18 mouse cellular contexts compared by ENCODE assay signal in genomic region chr12:32929831-32930513, GRCm38 (mm10). TPM values are rescaled to one million over a fixed set of nuclear protein-coding genes. Genes with fewer than 3 reads are reported as not detected.
DNase-seq lines count a peak whose midpoint lies in the region; ATAC-seq and TF ChIP-seq lines count a peak whose summit lies in the region.
"Had no signal": no experiment of that assay in that cellular context is flagged by ENCODE, and none has a peak within 500 bp of the region (broad histone marks: within the 10 kb centered on the region; RNA-seq: fewer than 3 reads in every experiment).

No protein-coding gene starts in this region.

- no peak overlapping the region for H3K4me2 ChIP-seq in liver, embryonic 11.5 days
- no peak overlapping the region for H3K4me2 ChIP-seq in kidney, postnatal 0 days (ENCODE audit: low read length)
- H3K4me2 ChIP-seq: neural tube, embryonic 13.5 days had no signal

- TF ChIP-seq CTCF in liver, adult 2 months (IDR thresholded peaks at IDR 0.05; ENCODE audit: low read depth, low read length), result no peak
- TF ChIP-seq CTCF in kidney, postnatal 0 days (IDR thresholded peaks at IDR 0.05; ENCODE audit: low read depth), result no peak

- peak overlapping the region; percentile 52 for H3K27ac ChIP-seq in liver, adult 2 months (replicated peaks; ENCODE audit: insufficient read depth, low read depth, low read length)
- no peak overlapping the region for H3K27ac ChIP-seq in liver, embryonic 11.5 days (ENCODE audit: low read depth, low read length)
- no peak overlapping the region for H3K27ac ChIP-seq in kidney, postnatal 0 days
- H3K27ac ChIP-seq: neural tube, embryonic 13.5 days had no signal

- 28% methylated on average over 11 of the region's 11 CpGs for WGBS in liver, adult 2 months
- 70% methylated on average over 11 of the region's 11 CpGs for WGBS in liver, embryonic 11.5 days
- WGBS in kidney, postnatal 0 days, result 73% methylated on average over 11 of the region's 11 CpGs

- no peak overlapping the region for H3K9ac ChIP-seq in liver, adult 2 months (ENCODE audit: low read depth, low read length)
- no peak overlapping the region for H3K9ac ChIP-seq in liver, embryonic 11.5 days (ENCODE audit: low read depth, low read length)
- no peak overlapping the region for H3K9ac ChIP-seq in kidney, postnatal 0 days (ENCODE audit: low read depth, low read length)
- H3K9ac ChIP-seq: neural tube, embryonic 13.5 days had no signal

- H3K36me3 ChIP-seq in liver, adult 2 months (ENCODE audit: control insufficient read depth, insufficient read depth, low read length), result no peaks in the 10 kb centered on the region
- no peaks in the 10 kb centered on the region for H3K36me3 ChIP-seq in liver, embryonic 11.5 days (ENCODE audit: control insufficient read depth, insufficient read depth, low read length)
- H3K36me3 ChIP-seq in kidney, postnatal 0 days (ENCODE audit: insufficient read depth, low read length), result no peaks in the 10 kb centered on the region
- H3K36me3 ChIP-seq: neural tube, embryonic 13.5 days had no signal

- no peaks in the 10 kb centered on the region for H3K9me3 ChIP-seq in liver, embryonic 11.5 days (ENCODE audit: control insufficient read depth, low read length)
- no peaks in the 10 kb centered on the region for H3K9me3 ChIP-seq in kidney, postnatal 0 days (replicated peaks; ENCODE audit: low read length)
- H3K9me3 ChIP-seq: neural tube, embryonic 13.5 days had no signal

- no peak for ATAC-seq in liver, embryonic 11.5 days (replicated peaks; ENCODE audit: low FRiP score)
- ATAC-seq in kidney, postnatal 0 days (replicated peaks; ENCODE audit: low FRiP score, low read depth), result peak; percentile 77
- ATAC-seq: inflammation-experienced regulatory T-cells, adult 6 months had no signal

- no peaks in the 10 kb centered on the region for H3K79me2 ChIP-seq in liver, adult 2 months (ENCODE audit: control insufficient read depth, insufficient read depth, low read length)

- no peak for TF ChIP-seq POLR2A in liver, adult 2 months (IDR thresholded peaks at IDR 0.05; ENCODE audit: extremely low read depth, insufficient read depth, low read length)

- H3K27me3 ChIP-seq in liver, adult 2 months (ENCODE audit: control insufficient read depth, insufficient read depth, low read length), result no peaks in the 10 kb centered on the region
- no peaks in the 10 kb centered on the region for H3K27me3 ChIP-seq in liver, embryonic 11.5 days (replicated peaks; ENCODE audit: control insufficient read depth, insufficient read depth, low read length)
- no peaks in the 10 kb centered on the region for H3K27me3 ChIP-seq in kidney, postnatal 0 days (ENCODE audit: insufficient read depth, low read length)

- no peaks in the 10 kb centered on the region; the same call in 1 of the 2 replicates for H3K4me1 ChIP-seq in liver, adult 2 months (ENCODE audit: control insufficient read depth, insufficient read depth, low read length)
- H3K4me1 ChIP-seq in liver, embryonic 11.5 days (replicated peaks; ENCODE audit: control insufficient read depth, insufficient read depth, low read length), result no peaks in the 10 kb centered on the region
- no peaks in the 10 kb centered on the region for H3K4me1 ChIP-seq in kidney, postnatal 0 days (replicated peaks; ENCODE audit: insufficient read depth, low read length)

- DNase-seq in liver, adult 2 months (ENCODE audit: extremely low read depth, low read depth, low spot score), result peak; percentile 91
- no peak for DNase-seq in liver, embryonic 11.5 days (ENCODE audit: low spot score)
- peak; percentile 62 for DNase-seq in gastrocnemius, postnatal 25 days
- DNase-seq in kidney, postnatal 0 days (ENCODE audit: low spot score), result no peak
- peak; percentile 43 for DNase-seq in skeletal muscle tissue, adult 2 months (ENCODE audit: low read depth, low spot score)
- DNase-seq in thymus, postnatal 25 days, result no peak
- no peak for DNase-seq in spleen, postnatal 4 days (ENCODE audit: low spot score in 2 of 2)
- no peak for DNase-seq in heart, adult 8-10 months (ENCODE audit: low spot score)
- DNase-seq: adrenal gland, adult 8-10 months; B cell, adult 2 months; cerebellum, postnatal 10 days; heart, postnatal 36 days; layer of hippocampus, postnatal 36 days; lung, postnatal 36 days; spleen, adult 18-20 months; thymus, adult 18-20 months had no signal

- no peak overlapping the region for H3K4me3 ChIP-seq in liver, adult 2 months (ENCODE audit: insufficient read depth, low read depth, low read length)
- no peak overlapping the region for H3K4me3 ChIP-seq in liver, embryonic 11.5 days (ENCODE audit: low read depth, low read length)
- no peak overlapping the region for H3K4me3 ChIP-seq in kidney, postnatal 0 days (replicated peaks; ENCODE audit: low read depth, low read length)
- H3K4me3 ChIP-seq: neural tube, embryonic 13.5 days had no signal

RNA-seq across cellular contexts. Expression of gene Sypl, which starts 23.7 kb away (rescaled TPM):
- 38.6 and 42.0 TPM in 2 replicates for total RNA-seq in liver, adult 2 months (2014; rRNA removed)
- 41.2 and 48.4 TPM in 2 replicates for polyA plus RNA-seq in liver, adult 2 months (2012; rRNA removed)
- polyA plus RNA-seq in liver, embryonic 11.5 days (2014; fragmentation: Nextera tagmentation; extraction: Ambion mirVana), result 72.6 and 75.2 TPM in 2 replicates
- 100 to 1,000 TPM; 124 to 147 TPM for total RNA-seq in gastrocnemius, postnatal 25 days (2021)
- polyA plus RNA-seq in kidney, postnatal 0 days (2015; fragmentation: Nextera tagmentation; extraction: Ambion mirVana), result 174 and 179 TPM in 2 replicates
- total RNA-seq in heart, adult 8-10 months (2022), result 10 to 100 TPM; 77.2 to 85.1 (median 80.7) TPM

Comparison
In these comparisons a context has a peak if more than half of its experiments do, and no peak if none do; other contexts are left out.
1. DNase-seq: peak in liver, adult 2 months (single experiment), gastrocnemius, postnatal 25 days (single experiment) and skeletal muscle tissue, adult 2 months (single experiment); none in liver, embryonic 11.5 days (single experiment), kidney, postnatal 0 days (single experiment), thymus, postnatal 25 days (single experiment), spleen, postnatal 4 days (0 of 2) and heart, adult 8-10 months (single experiment).